Mouse (Mus musculus) myocyte (in vitro differentiated cells): Measurements from ENCODE around the gene Riok1. TPM values are rescaled to one million over a fixed set of nuclear protein-coding genes. Genes with fewer than 3 reads are reported as not detected.

Experiments used
- H3K27me3 ChIP-seq: one replicate; pipeline ENCODE4 v1.6.1; 2011; ENCODE audit not compliant: control insufficient read depth, insufficient read depth, insufficient read length
- H3K36me3 ChIP-seq: one replicate; pipeline ENCODE4 v1.6.1; 2011; ENCODE audit not compliant: control insufficient read depth, insufficient read depth
- H3K4me2 ChIP-seq: one replicate; pipeline ENCODE4 v1.6.1; 2011; ENCODE audit warnings: low read depth, control low read depth
- H3K4me3 ChIP-seq: one replicate; pipeline ENCODE4 v1.5.1; 2011; ENCODE audit warnings: mild to moderate bottlenecking, control low read depth, moderate library complexity
- H3K79me2 ChIP-seq: one replicate; pipeline ENCODE4 v1.6.1; 2011; ENCODE audit not compliant: control insufficient read depth, insufficient read depth
- H3ac ChIP-seq: one replicate; pipeline ENCODE4 v1.6.1; 2011; ENCODE audit not compliant: control insufficient read depth, insufficient read length
- CEBPB ChIP-seq: IDR thresholded peaks from 2 replicates; pipeline ENCODE4 v1.6.1; 2011; ENCODE audit warnings: mild to moderate bottlenecking, moderate library complexity; ENCODE audit not compliant: poor library complexity, insufficient read depth, severe bottlenecking
- E2F4 ChIP-seq: IDR thresholded peaks from one replicate; pipeline ENCODE4 v1.6.1; 2011; ENCODE audit warnings: mild to moderate bottlenecking, control low read depth, moderate library complexity; ENCODE audit not compliant: insufficient read depth
- MAX ChIP-seq: IDR thresholded peaks from one replicate; pipeline ENCODE4 v1.6.1; 2011; ENCODE audit warnings: low read depth, mild to moderate bottlenecking, control low read depth
- MYOD1 ChIP-seq, 3 experiments: IDR thresholded peaks; one replicate each; pipeline ENCODE4 v1.6.1; 2011; ENCODE audit warnings: control low read depth in 2 of 3, low read depth in 2 of 3, mild to moderate bottlenecking in 2 of 3, moderate library complexity in 1 of 3; ENCODE audit not compliant: insufficient read length in 2 of 3, control insufficient read depth in 1 of 3
- MYOG ChIP-seq, 3 experiments: IDR thresholded peaks; one replicate each; pipeline ENCODE4 v1.6.1; 2011; ENCODE audit warnings: control low read depth in 2 of 3, low read depth in 2 of 3, mild to moderate bottlenecking in 2 of 3; ENCODE audit not compliant: insufficient read length in 2 of 3, control insufficient read depth in 1 of 3, insufficient read depth in 1 of 3
- POLR2A ChIP-seq: IDR thresholded peaks from one replicate; pipeline ENCODE4 v1.6.1; 2011; ENCODE audit warnings: low read depth, mild to moderate bottlenecking, control low read depth, moderate library complexity; ENCODE audit not compliant: insufficient read length
- POLR2AphosphoS2 ChIP-seq: IDR thresholded peaks from one replicate; pipeline ENCODE4 v1.6.1; 2011; ENCODE audit warnings: low read depth, control low read depth; ENCODE audit not compliant: insufficient read length
- REST ChIP-seq: IDR thresholded peaks from one replicate; pipeline ENCODE4 v1.6.1; 2011; ENCODE audit warnings: mild to moderate bottlenecking, control low read depth, moderate library complexity; ENCODE audit not compliant: insufficient read depth, insufficient read length
- SRF ChIP-seq: IDR thresholded peaks from one replicate; pipeline ENCODE4 v1.6.1; 2011; ENCODE audit warnings: low read depth; ENCODE audit not compliant: control insufficient read depth, insufficient read length
- TCF12 ChIP-seq: IDR thresholded peaks from one replicate; pipeline ENCODE4 v1.6.1; 2011; ENCODE audit warnings: mild to moderate bottlenecking, control low read depth; ENCODE audit not compliant: poor library complexity, insufficient read depth, severe bottlenecking
- TCF3 ChIP-seq: IDR thresholded peaks from one replicate; pipeline ENCODE4 v1.6.1; 2011; ENCODE audit warnings: low read depth, control low read depth; ENCODE audit not compliant: insufficient read length
- USF1 ChIP-seq: IDR thresholded peaks from one replicate; pipeline ENCODE4 v1.6.1; 2011; ENCODE audit warnings: low read depth, mild to moderate bottlenecking, control low read depth, moderate library complexity
- polyA plus RNA-seq: library from polyadenylated mRNA; unstranded; fragments of >200 nt; fragmentation: generic; extraction: Trizol; gene quantifications from one replicate; pipeline ENCODE4 v1.2.1, GENCODE M21; 2012; ENCODE audit warnings: missing spikeins

The Riok1 gene
- polyA plus RNA-seq, 1 experiment, result 9.9 TPM

DNA sequence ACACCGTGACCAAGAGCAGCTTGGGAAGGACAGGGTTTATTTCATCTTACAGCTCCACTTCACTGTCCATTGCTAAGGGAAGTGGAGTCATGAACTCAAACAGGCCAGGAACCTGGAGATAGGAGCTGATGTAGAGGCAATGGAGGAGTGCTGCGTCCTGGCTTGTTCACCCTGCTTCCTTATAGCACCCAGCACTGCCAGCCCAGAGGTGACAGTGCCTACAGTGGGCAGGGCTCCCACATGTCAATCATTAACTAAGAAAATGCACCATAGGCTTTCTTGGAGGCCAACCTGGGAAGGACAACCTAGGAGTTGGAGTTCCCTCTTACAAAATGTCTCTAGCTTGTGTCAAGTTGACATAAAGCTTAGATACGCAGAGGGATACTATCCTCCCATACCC, 51.2 kb downstream of the Riok1 start:
- Histone ChIP-seq H3K27me3 (no peaks in the 10 kb centered on the region), H3K4me3 (no peak overlapping the region), H3ac (no peak overlapping the region), H3K79me2 (no peaks in the 10 kb centered on the region), H3K36me3 (no peaks in the 10 kb centered on the region), H3K4me2 (no peak overlapping the region)
- TF ChIP-seq TCF3 (no peak), MYOD1 (IDR thresholded peaks at IDR 0.05; ENCODE audit: control insufficient read depth in 1 of 3, insufficient read length in 2 of 3, low read depth in 2 of 3) (no peak), TCF12 (no peak), CEBPB (no peak), POLR2AphosphoS2 (no peak), MAX (no peak), E2F4 (no peak), REST (no peak), POLR2A (no peak)

DNA sequence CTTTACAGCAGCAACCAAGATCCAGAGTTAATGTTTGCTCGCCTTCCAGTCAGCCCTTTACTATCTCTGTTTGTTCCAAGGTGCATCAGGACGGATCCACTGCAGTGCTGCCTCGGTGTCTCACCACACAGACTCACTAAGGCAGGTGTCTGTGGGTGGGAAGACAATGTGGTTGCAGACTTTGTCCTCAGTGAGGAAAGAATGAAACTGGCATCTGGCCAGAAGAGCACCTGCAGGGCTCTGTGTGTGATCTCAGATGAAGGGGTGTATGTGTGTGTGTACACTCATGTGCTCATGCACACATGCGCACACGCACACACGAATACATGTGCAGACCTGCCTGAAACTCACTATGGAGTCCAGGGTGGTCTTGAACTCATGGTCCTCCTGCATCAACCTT, 52.7 kb downstream of the Riok1 start:
- Histone ChIP-seq H3K27me3 (no peaks in the 10 kb centered on the region), H3K4me2 (no peak overlapping the region), H3K79me2 (no peaks in the 10 kb centered on the region), H3K4me3 (no peak overlapping the region), H3ac (no peak overlapping the region), H3K36me3 (no peaks in the 10 kb centered on the region)
- TF ChIP-seq POLR2A (no peak), CEBPB (no peak), TCF3 (no peak), E2F4 (no peak), MAX (no peak), TCF12 (no peak), USF1 (no peak), MYOG (IDR thresholded peaks at IDR 0.05; ENCODE audit: control insufficient read depth in 1 of 3, insufficient read depth in 1 of 3, insufficient read length in 2 of 3, low read depth in 2 of 3) (no peak), MYOD1 (IDR thresholded peaks at IDR 0.05; ENCODE audit: control insufficient read depth in 1 of 3, insufficient read length in 2 of 3, low read depth in 2 of 3) (no peak), SRF (no peak), POLR2AphosphoS2 (no peak), REST (no peak)

DNA sequence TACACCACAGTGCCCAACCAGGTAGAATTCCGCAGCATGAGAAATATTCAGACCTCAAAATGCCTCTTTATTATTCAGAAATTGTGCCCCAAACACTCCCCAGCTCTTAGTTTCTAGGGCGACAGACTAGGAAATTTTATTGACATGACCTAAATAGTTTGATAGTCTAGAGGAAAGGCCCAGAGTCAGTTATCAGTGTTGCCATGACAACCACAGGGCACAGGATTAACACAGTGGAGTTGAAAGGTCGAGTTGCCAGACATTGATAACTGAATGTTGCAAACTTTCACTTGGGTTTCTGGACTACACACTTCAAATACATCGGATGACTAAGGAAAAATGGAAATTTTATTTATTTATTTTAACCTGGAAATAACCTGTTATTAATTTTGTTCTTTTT, 53.1 kb downstream of the Riok1 start:
- Histone ChIP-seq H3K4me2 (no peak overlapping the region), H3K4me3 (no peak overlapping the region), H3K36me3 (no peaks in the 10 kb centered on the region), H3ac (no peak overlapping the region), H3K79me2 (no peaks in the 10 kb centered on the region), H3K27me3 (no peaks in the 10 kb centered on the region)
- TF ChIP-seq TCF3, result no peak
- TF ChIP-seq TCF12, result no peak
- no peak for TF ChIP-seq REST
- no peak for TF ChIP-seq POLR2A
- no peak for TF ChIP-seq SRF
- TF ChIP-seq MYOG (IDR thresholded peaks at IDR 0.05; ENCODE audit: control insufficient read depth in 1 of 3, insufficient read depth in 1 of 3, insufficient read length in 2 of 3, low read depth in 2 of 3), result no peak
- no peak for TF ChIP-seq E2F4
- no peak for TF ChIP-seq POLR2AphosphoS2
- TF ChIP-seq MAX, result no peak
- TF ChIP-seq MYOD1 (IDR thresholded peaks at IDR 0.05; ENCODE audit: control insufficient read depth in 1 of 3, insufficient read length in 2 of 3, low read depth in 2 of 3), result no peak
- no peak for TF ChIP-seq CEBPB
- TF ChIP-seq USF1, result no peak

DNA sequence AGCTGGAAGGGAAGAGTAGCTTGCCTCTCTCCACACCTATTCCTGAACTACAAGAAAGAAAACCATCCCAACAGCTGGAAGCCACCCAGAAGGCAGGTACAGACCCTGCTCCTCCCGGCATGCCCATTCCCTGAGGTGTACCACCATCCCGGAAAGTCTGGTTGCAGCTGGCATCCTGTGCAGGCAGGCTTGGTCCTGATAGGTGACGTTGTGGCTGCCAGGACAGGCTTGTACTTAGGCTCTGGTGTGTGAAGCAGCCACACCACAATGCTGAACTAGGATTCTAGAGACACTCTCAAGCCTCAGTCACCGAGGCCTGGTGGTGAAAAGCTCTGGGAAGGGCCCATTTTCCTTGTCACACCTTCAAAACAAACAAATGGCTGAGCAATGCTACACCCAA, 59.4 kb downstream of the Riok1 start:
- H3K36me3 ChIP-seq, result no peaks in the 10 kb centered on the region
- no peak for TF ChIP-seq POLR2AphosphoS2
- TF ChIP-seq USF1, result no peak
- no peak for TF ChIP-seq TCF3
- no peak for TF ChIP-seq POLR2A
- TF ChIP-seq REST, result no peak
- TF ChIP-seq MAX, result no peak
- H3ac ChIP-seq, result no peak overlapping the region
- no peaks in the 10 kb centered on the region for H3K79me2 ChIP-seq
- no peak overlapping the region for H3K4me3 ChIP-seq
- H3K27me3 ChIP-seq, result no peaks in the 10 kb centered on the region
- no peak overlapping the region for H3K4me2 ChIP-seq

DNA sequence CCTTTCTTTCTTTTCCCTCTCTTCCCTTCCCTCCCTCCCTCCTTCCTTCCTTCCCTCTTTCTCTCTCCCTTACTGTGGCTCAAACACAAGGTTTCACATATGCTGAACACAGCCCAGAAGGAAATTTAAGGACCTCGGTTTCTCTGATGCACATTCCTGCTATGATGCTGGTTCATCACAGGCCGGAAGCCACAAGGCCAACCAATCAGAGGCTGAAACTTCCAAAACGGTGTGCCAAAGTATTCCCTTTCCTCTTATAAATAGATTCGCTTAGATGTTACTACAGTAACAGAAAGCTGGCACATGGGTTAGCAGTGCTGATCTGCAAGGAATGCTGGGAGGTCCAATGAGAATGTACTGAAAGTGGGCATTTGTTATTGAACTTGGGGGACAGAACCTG, 66.6 kb downstream of the Riok1 start:
- Histone ChIP-seq H3K4me2 (no peak overlapping the region), H3K27me3 (no peaks in the 10 kb centered on the region), H3K36me3 (no peaks in the 10 kb centered on the region), H3K79me2 (no peaks in the 10 kb centered on the region), H3ac (no peak overlapping the region), H3K4me3 (no peak overlapping the region)
- no peak for TF ChIP-seq MYOD1 (IDR thresholded peaks at IDR 0.05; ENCODE audit: control insufficient read depth in 1 of 3, insufficient read length in 2 of 3, low read depth in 2 of 3)
